ENCODE assay signal across 32 mouse cellular contexts in genomic region chr14:48019331-48019730, GRCm38 (mm10).
"Had no signal": no experiment of that assay in that cellular context is flagged by ENCODE, and none has a peak within 500 bp of the region (broad histone marks: within the 10 kb centered on the region; RNA-seq: fewer than 3 reads in every experiment).

No protein-coding gene starts in this region.

- H3K4me1 ChIP-seq: heart, embryonic 10.5 days; heart, embryonic 12.5 days; heart, embryonic 13.5 days; heart, embryonic 15.5 days; hindbrain, embryonic 10.5 days; hindbrain, embryonic 12.5 days; hindbrain, embryonic 15.5 days; intestine, embryonic 15.5 days; kidney, embryonic 15.5 days had no signal

- H3K36me3 ChIP-seq: heart, embryonic 10.5 days; heart, embryonic 12.5 days; heart, embryonic 13.5 days; heart, embryonic 15.5 days; hindbrain, embryonic 10.5 days; hindbrain, embryonic 12.5 days; hindbrain, embryonic 13.5 days; hindbrain, embryonic 15.5 days; intestine, embryonic 15.5 days; kidney, embryonic 15.5 days had no signal

- H3K4me2 ChIP-seq: heart, embryonic 11.5 days; heart, embryonic 12.5 days; heart, embryonic 13.5 days; heart, embryonic 15.5 days; hindbrain, embryonic 12.5 days; hindbrain, embryonic 13.5 days; hindbrain, embryonic 14.5 days; hindbrain, embryonic 15.5 days; intestine, embryonic 15.5 days; kidney, embryonic 15.5 days had no signal

- H3K27ac ChIP-seq: heart, embryonic 10.5 days; heart, embryonic 13.5 days; heart, embryonic 15.5 days; hindbrain, embryonic 10.5 days; hindbrain, embryonic 12.5 days; hindbrain, embryonic 13.5 days; hindbrain, embryonic 14.5 days; hindbrain, embryonic 15.5 days; hindbrain, postnatal 0 days; intestine, embryonic 15.5 days; kidney, embryonic 15.5 days; kidney, postnatal 0 days; layer of hippocampus, adult 2 months had no signal

- H3K9me3 ChIP-seq: heart, embryonic 10.5 days; heart, embryonic 12.5 days; heart, embryonic 13.5 days; heart, embryonic 15.5 days; hindbrain, embryonic 10.5 days; hindbrain, embryonic 12.5 days; hindbrain, embryonic 13.5 days; hindbrain, embryonic 15.5 days; intestine, embryonic 15.5 days; kidney, embryonic 15.5 days had no signal

- ATAC-seq: hindbrain, embryonic 16.5 days; hindbrain, postnatal 0 days; inflammation-experienced regulatory T-cells, adult 6 months; intestine, embryonic 15.5 days; intestine, embryonic 16.5 days; intestine, postnatal 0 days had no signal

- H3K9ac ChIP-seq: heart, embryonic 12.5 days; heart, embryonic 13.5 days; heart, embryonic 15.5 days; hindbrain, embryonic 12.5 days; hindbrain, embryonic 13.5 days; hindbrain, embryonic 14.5 days; hindbrain, embryonic 15.5 days; intestine, embryonic 15.5 days; kidney, embryonic 15.5 days had no signal

- H3K4me3 ChIP-seq: heart, embryonic 10.5 days; heart, embryonic 12.5 days; heart, embryonic 13.5 days; heart, embryonic 15.5 days; hindbrain, embryonic 10.5 days; hindbrain, embryonic 12.5 days; hindbrain, embryonic 13.5 days; hindbrain, embryonic 15.5 days; intestine, embryonic 15.5 days; kidney, embryonic 15.5 days; layer of hippocampus, adult 2 months had no signal

- H3K27me3 ChIP-seq: heart, embryonic 12.5 days; heart, embryonic 13.5 days; heart, embryonic 15.5 days; hindbrain, embryonic 12.5 days; hindbrain, embryonic 13.5 days; hindbrain, embryonic 15.5 days; intestine, embryonic 15.5 days; kidney, embryonic 15.5 days had no signal

- DNase-seq: heart, postnatal 10 days; heart, postnatal 14 days; heart, postnatal 4 days; kidney, adult 11 months; kidney, adult 18-20 months; kidney, adult 8-10 months; kidney, postnatal 10 days; kidney, postnatal 14 days; kidney, postnatal 25 days; kidney, postnatal 36 days; kidney, postnatal 4 days; layer of hippocampus, adult 9-11 months; layer of hippocampus, postnatal 36 days had no signal
